Mouse (Mus musculus): Measurements from ENCODE around the gene Pcdh8. TPM values are rescaled to one million over a fixed set of nuclear protein-coding genes. Genes with fewer than 3 reads are reported as not detected.

The Pcdh8 gene
- total and polyA plus RNA-seq, 3 experiments: not detected

- Histone ChIP-seq H3K27ac (no peak overlapping the region), H3K4me1 (ENCODE audit: control insufficient read depth, insufficient read depth, low read length) (no peaks in the 10 kb centered on the region), H3K79me2 (replicated peaks; ENCODE audit: control insufficient read depth, insufficient read depth, low read length) (no peaks in the 10 kb centered on the region), H3K9ac (ENCODE audit: low read depth, low read length) (no peak overlapping the region), H3K27me3 (ENCODE audit: control insufficient read depth, insufficient read depth, low read length) (peaks cover 29% of the 10 kb centered on the region), H3K4me3 (no peak overlapping the region), H3K36me3 (ENCODE audit: control insufficient read depth, insufficient read depth, low read length) (no peaks in the 10 kb centered on the region)
- WGBS: 15% methylated on average over 11 of the region's 11 CpGs
- TF ChIP-seq EP300 (IDR thresholded peaks at IDR 0.05; ENCODE audit: insufficient read depth, low read depth, low read length): no peak
- TF ChIP-seq CTCF (IDR thresholded peaks at IDR 0.05): no peak
- no peak for TF ChIP-seq POLR2A (IDR thresholded peaks at IDR 0.05; ENCODE audit: insufficient read depth, low read depth, low read length)
- intact Hi-C loops (cut with DNase I): no loop called here
- DNase-seq: no peak
Observed at GRCm38 (mm10) chr14:79767601-79768000, 3.5 kb downstream of the Pcdh8 start.

GRCm38 (mm10) chr14:79765196-79765765, 5.8 kb downstream of the Pcdh8 start:
- H3K36me3 ChIP-seq (ENCODE audit: control insufficient read depth, insufficient read depth, low read length): no peaks in the 10 kb centered on the region
- TF ChIP-seq POLR2A (IDR thresholded peaks at IDR 0.05; ENCODE audit: insufficient read depth, low read depth, low read length) (no peak), EP300 (IDR thresholded peaks at IDR 0.05; ENCODE audit: insufficient read depth, low read depth, low read length) (no peak), CTCF (IDR thresholded peaks at IDR 0.05) (no peak)
- no peak overlapping the region for H3K4me3 ChIP-seq
- no peaks in the 10 kb centered on the region for H3K4me1 ChIP-seq (ENCODE audit: control insufficient read depth, insufficient read depth, low read length)
- H3K27ac ChIP-seq: no peak overlapping the region
- WGBS: 72% methylated on average over 6 of the region's 6 CpGs
- DNase-seq: no peak
- H3K27me3 ChIP-seq (ENCODE audit: control insufficient read depth, insufficient read depth, low read length): peaks cover 27% of the 10 kb centered on the region
- H3K9ac ChIP-seq (ENCODE audit: low read depth, low read length): no peak overlapping the region
- intact Hi-C loops (cut with DNase I): no loop called here
- H3K79me2 ChIP-seq (replicated peaks; ENCODE audit: control insufficient read depth, insufficient read depth, low read length): no peaks in the 10 kb centered on the region

DNA sequence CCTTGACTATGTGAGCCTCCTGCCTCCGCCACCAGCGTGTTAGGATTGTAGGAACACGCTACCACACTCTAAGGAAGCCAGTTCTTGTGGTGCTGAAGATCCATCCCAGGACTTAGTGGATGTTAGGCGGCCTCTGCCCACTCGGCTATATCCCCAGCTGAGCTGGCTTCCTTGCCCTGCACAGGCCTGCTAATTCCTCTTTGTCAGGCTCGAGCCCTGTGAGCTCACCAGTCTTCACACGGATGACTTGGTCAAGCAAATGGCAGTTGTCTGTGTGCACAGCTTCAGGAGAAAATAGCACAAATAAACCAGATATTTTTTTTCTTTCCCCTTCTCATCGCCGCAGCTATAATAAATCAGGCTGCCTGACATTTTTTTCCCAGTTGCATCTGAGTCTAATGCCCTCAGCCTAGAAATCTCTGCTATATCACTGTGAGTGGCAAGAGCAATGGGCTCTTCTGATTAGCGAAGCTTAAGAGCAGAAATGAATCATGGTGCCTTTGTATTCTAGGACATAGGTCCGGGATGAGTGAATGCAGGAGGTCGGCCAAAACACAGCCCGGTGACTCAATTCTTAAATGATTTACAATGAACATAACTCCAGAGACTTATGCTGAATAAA, 16.4 kb downstream of the Pcdh8 start:
- no peaks in the 10 kb centered on the region for H3K79me2 ChIP-seq (replicated peaks; ENCODE audit: control insufficient read depth, insufficient read depth, low read length)
- H3K4me3 ChIP-seq: no peak overlapping the region
- peaks cover 3% of the 10 kb centered on the region; the same call in 1 of the 2 replicates for H3K27me3 ChIP-seq (ENCODE audit: control insufficient read depth, insufficient read depth, low read length)
- no peak for DNase-seq
- no peaks in the 10 kb centered on the region for H3K4me1 ChIP-seq (ENCODE audit: control insufficient read depth, insufficient read depth, low read length)
- H3K36me3 ChIP-seq (ENCODE audit: control insufficient read depth, insufficient read depth, low read length): no peaks in the 10 kb centered on the region
- TF ChIP-seq POLR2A (IDR thresholded peaks at IDR 0.05; ENCODE audit: insufficient read depth, low read depth, low read length) (no peak), CTCF (IDR thresholded peaks at IDR 0.05) (no peak), EP300 (IDR thresholded peaks at IDR 0.05; ENCODE audit: insufficient read depth, low read depth, low read length) (no peak)
- no peak overlapping the region for H3K27ac ChIP-seq
- 62% methylated on average over 13 of the region's 13 CpGs for WGBS
- intact Hi-C loops (cut with DNase I): no loop called here
- no peak overlapping the region for H3K9ac ChIP-seq (ENCODE audit: low read depth, low read length)

DNA sequence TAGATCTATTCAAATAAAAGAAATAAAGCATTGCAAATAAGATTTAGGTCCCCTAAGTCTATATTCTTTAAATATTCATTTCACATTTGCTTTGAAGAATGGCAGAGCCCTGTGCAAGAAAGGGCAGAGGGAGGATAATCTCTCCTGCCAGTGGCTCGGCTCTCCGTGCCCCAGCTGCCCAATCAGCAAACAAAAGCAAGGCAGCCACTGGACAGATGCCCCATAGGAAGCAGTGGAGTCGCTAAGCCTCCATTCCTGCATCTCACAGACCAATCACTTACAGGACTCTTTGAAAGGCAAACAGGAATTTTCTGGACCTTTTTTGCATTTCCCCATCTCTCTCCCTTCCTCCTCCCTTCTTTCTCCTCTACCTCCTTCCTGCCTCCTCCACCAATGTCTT, 17.0 kb downstream of the Pcdh8 start:
- intact Hi-C loops (cut with DNase I): no loop called here
- DNase-seq: no peak
- H3K36me3 ChIP-seq (ENCODE audit: control insufficient read depth, insufficient read depth, low read length): no peaks in the 10 kb centered on the region
- H3K9ac ChIP-seq (ENCODE audit: low read depth, low read length): no peak overlapping the region
- no peaks in the 10 kb centered on the region for H3K4me1 ChIP-seq (ENCODE audit: control insufficient read depth, insufficient read depth, low read length)
- H3K4me3 ChIP-seq: no peak overlapping the region
- no peaks in the 10 kb centered on the region for H3K79me2 ChIP-seq (replicated peaks; ENCODE audit: control insufficient read depth, insufficient read depth, low read length)
- 44% methylated on average over 3 of the region's 3 CpGs for WGBS
- H3K27ac ChIP-seq: no peak overlapping the region
- peaks cover 3% of the 10 kb centered on the region; the same call in 1 of the 2 replicates for H3K27me3 ChIP-seq (ENCODE audit: control insufficient read depth, insufficient read depth, low read length)
- TF ChIP-seq CTCF (IDR thresholded peaks at IDR 0.05) (no peak), EP300 (IDR thresholded peaks at IDR 0.05; ENCODE audit: insufficient read depth, low read depth, low read length) (no peak), POLR2A (IDR thresholded peaks at IDR 0.05; ENCODE audit: insufficient read depth, low read depth, low read length) (no peak)

DNA sequence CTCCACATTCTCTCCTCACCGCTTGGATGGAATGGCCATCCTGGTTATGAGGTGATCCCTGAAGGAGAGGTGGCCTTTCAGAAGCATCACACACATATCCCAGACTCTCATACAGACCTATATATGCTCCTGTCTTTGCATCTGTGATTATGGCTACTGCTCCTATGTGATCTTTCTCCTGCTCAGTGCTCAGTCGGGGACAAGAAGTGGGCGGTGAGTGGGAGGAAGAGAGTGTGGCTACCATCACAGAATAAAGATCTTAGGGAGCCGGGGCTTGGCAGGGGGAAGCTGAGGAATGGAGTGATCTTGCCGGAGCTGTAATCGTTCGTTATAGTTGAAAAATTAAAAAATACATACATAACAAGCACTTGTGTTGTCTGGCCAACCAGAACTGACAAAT, 17.4 kb downstream of the Pcdh8 start:
- TF ChIP-seq EP300 (IDR thresholded peaks at IDR 0.05; ENCODE audit: insufficient read depth, low read depth, low read length) (no peak), CTCF (IDR thresholded peaks at IDR 0.05) (no peak), POLR2A (IDR thresholded peaks at IDR 0.05; ENCODE audit: insufficient read depth, low read depth, low read length) (no peak)
- H3K9ac ChIP-seq (ENCODE audit: low read depth, low read length): no peak overlapping the region
- peaks cover 3% of the 10 kb centered on the region; the same call in 1 of the 2 replicates for H3K27me3 ChIP-seq (ENCODE audit: control insufficient read depth, insufficient read depth, low read length)
- no peaks in the 10 kb centered on the region for H3K4me1 ChIP-seq (ENCODE audit: control insufficient read depth, insufficient read depth, low read length)
- no peak for DNase-seq
- H3K4me3 ChIP-seq: no peak overlapping the region
- H3K36me3 ChIP-seq (ENCODE audit: control insufficient read depth, insufficient read depth, low read length): no peaks in the 10 kb centered on the region
- no peaks in the 10 kb centered on the region for H3K79me2 ChIP-seq (replicated peaks; ENCODE audit: control insufficient read depth, insufficient read depth, low read length)
- intact Hi-C loops (cut with DNase I): no loop called here
- WGBS: 78% methylated on average over 7 of the region's 7 CpGs
- no peak overlapping the region for H3K27ac ChIP-seq

- H3K79me2 ChIP-seq (replicated peaks; ENCODE audit: control insufficient read depth, insufficient read depth, low read length): no peaks in the 10 kb centered on the region
- TF ChIP-seq POLR2A (IDR thresholded peaks at IDR 0.05; ENCODE audit: insufficient read depth, low read depth, low read length): no peak
- TF ChIP-seq EP300 (IDR thresholded peaks at IDR 0.05; ENCODE audit: insufficient read depth, low read depth, low read length): no peak
- no peak for TF ChIP-seq CTCF (IDR thresholded peaks at IDR 0.05)
- H3K27me3 ChIP-seq (ENCODE audit: control insufficient read depth, insufficient read depth, low read length): no peaks in the 10 kb centered on the region
- H3K36me3 ChIP-seq (ENCODE audit: control insufficient read depth, insufficient read depth, low read length): no peaks in the 10 kb centered on the region
- no peak overlapping the region for H3K9ac ChIP-seq (ENCODE audit: low read depth, low read length)
- intact Hi-C loops (cut with DNase I): no loop called here
- no peak overlapping the region for H3K4me3 ChIP-seq
- H3K27ac ChIP-seq: no peak overlapping the region
- no peak for DNase-seq
- 81% methylated on average over 3 of the region's 3 CpGs for WGBS
- H3K4me1 ChIP-seq (ENCODE audit: control insufficient read depth, insufficient read depth, low read length): peaks cover 2% of the 10 kb centered on the region; the same call in 1 of the 2 replicates
Observed at GRCm38 (mm10) chr14:79740515-79740914, 30.6 kb downstream of the Pcdh8 start.

Data from heart, adult 2 months (tissue).